8 mouse cellular contexts compared by ENCODE assay signal in the genomic region with DNA sequence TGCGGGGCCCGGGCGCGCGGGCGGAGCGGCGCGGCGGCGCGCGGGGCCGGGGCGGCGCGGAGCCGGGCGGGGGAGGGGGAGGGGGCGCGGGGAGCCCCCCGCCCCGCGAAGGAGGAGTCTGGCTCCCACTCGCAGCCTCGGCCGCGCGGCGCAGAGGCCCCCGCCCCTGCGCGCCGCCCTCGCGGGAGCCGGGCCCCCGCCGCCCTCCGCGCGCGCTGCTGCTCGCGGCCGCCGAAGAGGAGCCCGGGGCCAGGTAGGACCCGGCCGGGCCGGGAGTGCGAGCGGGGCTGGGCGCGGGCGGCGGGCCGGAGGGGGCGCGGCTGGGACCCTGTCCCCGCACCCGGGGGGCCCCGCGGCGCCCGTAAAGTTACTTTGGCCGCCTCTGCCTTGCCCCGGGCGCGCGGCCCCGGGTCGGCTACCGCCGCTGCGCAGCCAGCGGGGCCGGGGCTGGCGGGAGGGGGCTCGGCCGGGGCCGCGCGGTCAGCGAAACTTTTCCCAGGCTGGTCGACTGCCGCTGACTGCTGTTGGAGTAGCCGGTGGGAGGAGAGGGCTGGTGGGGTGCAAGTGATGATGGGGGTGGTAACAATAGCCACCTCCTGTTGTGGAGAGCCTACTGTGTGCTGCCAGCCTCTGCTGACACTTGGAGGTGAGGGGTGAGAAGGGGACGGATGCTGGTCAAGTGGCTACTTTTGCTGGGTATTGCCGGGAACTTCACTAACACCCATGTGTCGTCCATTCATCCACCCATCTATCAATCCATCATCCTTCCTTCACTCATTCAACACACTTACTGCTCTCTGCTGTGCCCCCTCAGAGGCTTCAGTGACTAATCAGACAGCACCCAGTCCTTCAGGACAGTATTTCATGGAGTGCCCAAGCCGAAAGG. TPM values are rescaled to one million over a fixed set of nuclear protein-coding genes. Genes with fewer than 3 reads are reported as not detected.
A peak's percentile ranks its signal among the peaks of the same experiment; 100 is the strongest.
DNase-seq lines count a peak whose midpoint lies in the region; ATAC-seq and TF ChIP-seq lines count a peak whose summit lies in the region.
"Had no signal": no experiment of that assay in that cellular context is flagged by ENCODE, and none has a peak within 500 bp of the region (broad histone marks: within the 10 kb centered on the region; RNA-seq: fewer than 3 reads in every experiment).

No protein-coding gene starts in this region.

- no peak for TF ChIP-seq CTCF in lung, postnatal 0 days (IDR thresholded peaks at IDR 0.05)

- H3K4me1 ChIP-seq in lung, postnatal 0 days (ENCODE audit: insufficient read depth, low read depth, low read length) = no peaks in the 10 kb centered on the region
- H3K4me1 ChIP-seq in forebrain, embryonic 16.5 days (replicated peaks; ENCODE audit: control insufficient read depth, insufficient read depth, low read length) = peaks cover 51% of the 10 kb centered on the region
- H3K4me1 ChIP-seq in liver, embryonic 13.5 days (replicated peaks) = no peaks in the 10 kb centered on the region
- H3K4me1 ChIP-seq in stomach, embryonic 16.5 days (ENCODE audit: control insufficient read depth, insufficient read depth, low read length) = no peaks in the 10 kb centered on the region

- no peak overlapping the region for H3K9ac ChIP-seq in lung, postnatal 0 days (replicated peaks; ENCODE audit: low read depth)
- H3K9ac ChIP-seq in forebrain, embryonic 16.5 days (replicated peaks; ENCODE audit: low read depth, low read length) = peak overlapping the region; percentile 85
- no peak overlapping the region for H3K9ac ChIP-seq in liver, embryonic 13.5 days
- peak overlapping the region; percentile 66 for H3K9ac ChIP-seq in stomach, embryonic 16.5 days (ENCODE audit: low read length)

- H3K4me3 ChIP-seq in lung, postnatal 0 days (ENCODE audit: low read depth, low read length) = peak overlapping the region; percentile 35
- peak overlapping the region; percentile 72 for H3K4me3 ChIP-seq in forebrain, embryonic 16.5 days (replicated peaks; ENCODE audit: low read length)
- peak overlapping the region; percentile 37 for H3K4me3 ChIP-seq in liver, embryonic 13.5 days (replicated peaks)
- peak overlapping the region; percentile 50 for H3K4me3 ChIP-seq in stomach, embryonic 16.5 days (replicated peaks; ENCODE audit: low read length)

- no peaks in the 10 kb centered on the region for H3K9me3 ChIP-seq in lung, postnatal 0 days (ENCODE audit: low read length)
- H3K9me3 ChIP-seq in forebrain, embryonic 16.5 days (ENCODE audit: control insufficient read depth, low read length) = no peaks in the 10 kb centered on the region
- no peaks in the 10 kb centered on the region for H3K9me3 ChIP-seq in liver, embryonic 13.5 days (replicated peaks)
- H3K9me3 ChIP-seq in stomach, embryonic 16.5 days (replicated peaks; ENCODE audit: control insufficient read depth, low read length) = no peaks in the 10 kb centered on the region

- 2% methylated on average over 19 of the region's 92 CpGs for WGBS in lung, postnatal 0 days
- WGBS in forebrain, embryonic 16.5 days = 2% methylated on average over 47 of the region's 92 CpGs
- WGBS in liver, embryonic 13.5 days (ENCODE audit: insufficient replicate concordance) = 4% methylated on average over 60 of the region's 92 CpGs
- 1% methylated on average over 39 of the region's 92 CpGs for WGBS in stomach, embryonic 16.5 days

- TF ChIP-seq EP300 in lung, postnatal 0 days (IDR thresholded peaks at IDR 0.05) = no peak

- peaks cover 38% of the 10 kb centered on the region; the same call in 1 of the 2 replicates for H3K27me3 ChIP-seq in lung, postnatal 0 days (replicated peaks; ENCODE audit: insufficient read depth, low read length)
- no peaks in the 10 kb centered on the region for H3K27me3 ChIP-seq in forebrain, embryonic 16.5 days (replicated peaks; ENCODE audit: control insufficient read depth, insufficient read depth, low read length)
- H3K27me3 ChIP-seq in liver, embryonic 13.5 days = peaks cover 65% of the 10 kb centered on the region
- H3K27me3 ChIP-seq in stomach, embryonic 16.5 days (ENCODE audit: control insufficient read depth, insufficient read depth, low read length) = peaks cover 41% of the 10 kb centered on the region

- H3K36me3 ChIP-seq in lung, postnatal 0 days (ENCODE audit: insufficient read depth, low read length) = no peaks in the 10 kb centered on the region
- no peaks in the 10 kb centered on the region for H3K36me3 ChIP-seq in forebrain, embryonic 16.5 days (ENCODE audit: control insufficient read depth, insufficient read depth)
- no peaks in the 10 kb centered on the region for H3K36me3 ChIP-seq in liver, embryonic 13.5 days
- H3K36me3 ChIP-seq in stomach, embryonic 16.5 days (ENCODE audit: control insufficient read depth, insufficient read depth, low read length) = no peaks in the 10 kb centered on the region

- no peak overlapping the region for H3K27ac ChIP-seq in lung, postnatal 0 days (ENCODE audit: low read length)
- H3K27ac ChIP-seq in forebrain, embryonic 16.5 days (ENCODE audit: low read length) = peak overlapping the region; percentile 78
- no peak overlapping the region for H3K27ac ChIP-seq in liver, embryonic 13.5 days
- H3K27ac ChIP-seq in stomach, embryonic 16.5 days (ENCODE audit: low read length) = no peak overlapping the region

- no peak for DNase-seq in lung, postnatal 0 days (ENCODE audit: low spot score)
- no peak for DNase-seq in lung, adult 18-20 months
- no peak for DNase-seq in liver, embryonic 13.5 days
- DNase-seq in frontal cortex, postnatal 36 days (ENCODE audit: low spot score in 2 of 2) = no peak
- DNase-seq in kidney, postnatal 25 days = no peak
- DNase-seq: kidney, adult 11 months had no signal

- ATAC-seq in lung, postnatal 0 days = no peak
- peak; percentile 39 for ATAC-seq in forebrain, embryonic 16.5 days
- ATAC-seq in liver, embryonic 13.5 days (ENCODE audit: low read depth) = no peak
- ATAC-seq in stomach, embryonic 16.5 days (ENCODE audit: insufficient read depth, low FRiP score) = peak; percentile 29; the same call in 1 of the 2 replicates

- peak overlapping the region; percentile 71 for H3K4me2 ChIP-seq in lung, postnatal 0 days (replicated peaks; ENCODE audit: low read depth, low read length)
- peak overlapping the region; percentile 83 for H3K4me2 ChIP-seq in forebrain, embryonic 16.5 days (ENCODE audit: low read length)
- peak overlapping the region; percentile 49 for H3K4me2 ChIP-seq in liver, embryonic 13.5 days
- H3K4me2 ChIP-seq in stomach, embryonic 16.5 days (ENCODE audit: low read depth, low read length) = peak overlapping the region; percentile 83

RNA-seq across cellular contexts. Expression of gene Mpped1, which starts 0.8 kb away (rescaled TPM):
- 0.15 TPM in 1 of 2 replicates, not detected in the other for polyA plus RNA-seq in lung, postnatal 0 days (2015; fragmentation: Nextera tagmentation; extraction: Ambion mirVana)
- 400 and 477 TPM in 2 replicates for polyA plus RNA-seq in forebrain, embryonic 16.5 days (2015; fragmentation: Nextera tagmentation; extraction: Ambion mirVana)
- polyA plus RNA-seq in liver, embryonic 13.5 days (2015; fragmentation: Nextera tagmentation; extraction: Ambion mirVana) = 0.03 and 0.05 TPM in 2 replicates
- 0.37 and 0.61 TPM in 2 replicates for polyA plus RNA-seq in stomach, embryonic 16.5 days (2015; fragmentation: Nextera tagmentation; extraction: Ambion mirVana)

RNA-seq across cellular contexts. Expression of gene Scube1, which starts 55.3 kb away (rescaled TPM):
- 1.6 and 1.9 TPM in 2 replicates for polyA plus RNA-seq in lung, postnatal 0 days (2015; fragmentation: Nextera tagmentation; extraction: Ambion mirVana)
- polyA plus RNA-seq in forebrain, embryonic 16.5 days (2015; fragmentation: Nextera tagmentation; extraction: Ambion mirVana) = 21.9 and 23.6 TPM in 2 replicates
- polyA plus RNA-seq in liver, embryonic 13.5 days (2015; fragmentation: Nextera tagmentation; extraction: Ambion mirVana) = 0.16 and 0.22 TPM in 2 replicates
- polyA plus RNA-seq in stomach, embryonic 16.5 days (2015; fragmentation: Nextera tagmentation; extraction: Ambion mirVana) = 12.9 and 14.3 TPM in 2 replicates

Comparison
In these comparisons a context has a peak if more than half of its experiments do, and no peak if none do; other contexts are left out.
1. ATAC-seq: peak in forebrain, embryonic 16.5 days (single experiment) and stomach, embryonic 16.5 days (single experiment); none in lung, postnatal 0 days (single experiment) and liver, embryonic 13.5 days (single experiment).
2. H3K9ac ChIP-seq: peak in forebrain, embryonic 16.5 days (single experiment) and stomach, embryonic 16.5 days (single experiment); none in lung, postnatal 0 days (single experiment) and liver, embryonic 13.5 days (single experiment).
3. RNA of gene Mpped1, which starts 0.8 kb away (polyA plus RNA-seq): 400 to 477 TPM in forebrain, embryonic 16.5 days; 0.37 to 0.61 TPM in stomach, embryonic 16.5 days, 0.15 TPM in lung, postnatal 0 days and 0.03 to 0.05 TPM in liver, embryonic 13.5 days; every median in the first group is over 100 times any median in the second.
4. Peak in every context shown above with its lines, with median percentiles within 50 percentile points of each other: H3K4me2 ChIP-seq and H3K4me3 ChIP-seq.